Mouse (Mus musculus) liver, postnatal 0 days (tissue): ENCODE data around the gene Rarres2. TPM values are rescaled to one million over a fixed set of nuclear protein-coding genes. Genes with fewer than 3 reads are reported as not detected.
A peak's percentile ranks its signal among the peaks of the same experiment; 100 is the strongest.

Source experiments
- ATAC-seq: fragments of 200-750 bp; cut with Nextera tagmentation; 2 replicates; pipeline ENCODE4 v1.8.0; 2017; ENCODE audit warnings: mild to moderate bottlenecking, moderate library complexity
- DNase-seq: peaks from one replicate; pipeline ENCODE4 v3.0.0-alpha.2; 2016
- H3K27ac ChIP-seq: fragments of 300-500 bp; sonication (generic); 2 replicates; pipeline ENCODE4 v1.5.1; 2014; ENCODE audit warnings: antibody characterized with exemption, moderate library complexity, mild to moderate bottlenecking, low read depth
- H3K27me3 ChIP-seq: fragments of 300-500 bp; sonication (generic); 2 replicates; pipeline ENCODE4 v1.6.1; 2014; ENCODE audit warnings: low read length, control low read depth, mixed read lengths; ENCODE audit not compliant: insufficient read depth
- H3K36me3 ChIP-seq: fragments of 300-500 bp; sonication (generic); replicated peaks from 2 replicates; pipeline ENCODE4 v1.6.1; 2014; ENCODE audit warnings: mild to moderate bottlenecking, control low read depth, low read length, moderate library complexity, mixed read lengths; ENCODE audit not compliant: insufficient read depth
- H3K4me1 ChIP-seq: fragments of 300-500 bp; sonication (generic); 2 replicates; pipeline ENCODE4 v1.6.1; 2014; ENCODE audit warnings: antibody characterized with exemption, mild to moderate bottlenecking, control low read depth; ENCODE audit not compliant: insufficient read depth
- H3K4me2 ChIP-seq: fragments of 300-500 bp; sonication (generic); 2 replicates; pipeline ENCODE4 v1.6.1; 2014; ENCODE audit warnings: low read depth, mild to moderate bottlenecking, low read length, moderate library complexity, mixed read lengths
- H3K4me3 ChIP-seq: fragments of 300-500 bp; sonication (generic); 2 replicates; pipeline ENCODE4 v1.5.1; 2014; ENCODE audit warnings: low read depth, low read length
- H3K9ac ChIP-seq: fragments of 300-500 bp; sonication (generic); replicated peaks from 2 replicates; pipeline ENCODE4 v1.6.1; 2014; ENCODE audit warnings: mild to moderate bottlenecking, moderate library complexity
- H3K9me3 ChIP-seq: fragments of 300-500 bp; sonication (generic); 2 replicates; pipeline ENCODE4 v1.6.1; 2016; ENCODE audit warnings: mild to moderate bottlenecking, control low read depth, low read length, mixed read lengths
- CTCF ChIP-seq: sonication (generic); IDR thresholded peaks from 2 replicates; pipeline ENCODE4 v1.5.1; 2016; ENCODE audit warnings: antibody characterized with exemption, low read depth
- EP300 ChIP-seq: IDR thresholded peaks from 2 replicates; pipeline ENCODE4 v1.6.1; 2016; ENCODE audit warnings: antibody characterized with exemption, low read depth, mild to moderate bottlenecking
- WGBS: fragments of 180-500 bp; shearing (Covaris S2); extraction: QIAGEN DNeasy Blood & Tissue Kit; methylation state at CpG from one replicate; pipeline ENCODE4 v1.1.7; 2014; ENCODE audit not compliant: insufficient replicate concordance; 5-methylcytosine and 5-hydroxymethylcytosine counted together
- polyA plus RNA-seq: library from polyadenylated mRNA; unstranded; fragments of >200 nt; fragmentation: Nextera tagmentation; extraction: Ambion mirVana; gene quantifications from 2 replicates; pipeline ENCODE4 v1.2.1, GENCODE M21; 2015

Gene Rarres2
- polyA plus RNA-seq, 1 experiment from 2014 or later: 485 TPM

- TF ChIP-seq EP300: no peak
- TF ChIP-seq CTCF: no peak
- WGBS: 2% methylated on average over 28 of the region's 28 CpGs
- Histone ChIP-seq H3K4me1 (peaks cover 17% of the 10 kb centered on the region), H3K9me3 (no peaks in the 10 kb centered on the region), H3K36me3 (peaks cover 14% of the 10 kb centered on the region), H3K4me3 (peak overlapping the region; percentile 64), H3K27me3 (no peaks in the 10 kb centered on the region), H3K4me2 (peak overlapping the region; percentile 88), H3K9ac (peak overlapping the region; percentile 65), H3K27ac (peak overlapping the region; percentile 91)
- DNase-seq (no peak), ATAC-seq (no peak)
Measured at GRCm38 (mm10) chr6:48602080-48602741, 29.6 kb upstream of the Rarres2 start.

- WGBS: 5% methylated on average over 42 of the region's 42 CpGs
Measured at GRCm38 (mm10) chr6:48601271-48602079, 28.9 kb upstream of the Rarres2 start, which contains the start of gene Zfp775. Gene Zfp775 (plus strand): TSS chr6:48602063.

GRCm38 (mm10) chr6:48600594-48600993 lies 28.0 kb upstream of the Rarres2 start:
- H3K9ac ChIP-seq: no peak overlapping the region
- no peaks in the 10 kb centered on the region for H3K27me3 ChIP-seq
- peaks cover 26% of the 10 kb centered on the region for H3K36me3 ChIP-seq
- H3K4me3 ChIP-seq: no peak overlapping the region
- no peaks in the 10 kb centered on the region for H3K9me3 ChIP-seq
- peaks cover 17% of the 10 kb centered on the region for H3K4me1 ChIP-seq
- DNase-seq (no peak), ATAC-seq (no peak)
- H3K27ac ChIP-seq: peak overlapping the region; percentile 91
- 78% methylated on average over 1 of the region's 1 CpGs for WGBS
- no peak for TF ChIP-seq EP300
- no peak for TF ChIP-seq CTCF
- H3K4me2 ChIP-seq: no peak overlapping the region

More at GRCm38 (mm10) chr6:48601271-48602079, 28.9 kb upstream of the Rarres2 start, which contains the start of gene Zfp775:
- peak; percentile 95 for DNase-seq
- TF ChIP-seq EP300: peak; percentile 60; the same call in 1 of the 2 replicates
- no peak for TF ChIP-seq CTCF
- Histone ChIP-seq H3K4me2 (peak within 1 kb of the TSS; percentile 88), H3K27ac (peak within 1 kb of the TSS; percentile 91), H3K9ac (peak within 1 kb of the TSS; percentile 65), H3K4me3 (peak within 1 kb of the TSS; percentile 64), H3K4me1 (peaks cover 17% of the 10 kb centered on the region), H3K27me3 (no peaks in the 10 kb centered on the region), H3K9me3 (no peaks in the 10 kb centered on the region), H3K36me3 (peaks cover 22% of the 10 kb centered on the region)
- peak; percentile 98 for ATAC-seq

- Histone ChIP-seq H3K9ac (no peak overlapping the region), H3K4me2 (no peak overlapping the region), H3K27me3 (no peaks in the 10 kb centered on the region), H3K27ac (no peak overlapping the region), H3K36me3 (peaks cover 26% of the 10 kb centered on the region), H3K4me1 (peaks cover 14% of the 10 kb centered on the region), H3K9me3 (no peaks in the 10 kb centered on the region), H3K4me3 (no peak overlapping the region)
- ATAC-seq: no peak
- no peak for DNase-seq
- WGBS: 93% methylated on average over 27 of the region's 27 CpGs
- TF ChIP-seq EP300 (no peak), CTCF (no peak)
Measured at GRCm38 (mm10) chr6:48597233-48597625, 24.6 kb upstream of the Rarres2 start.

GRCm38 (mm10) chr6:48596545-48597232 lies 24.1 kb upstream of the Rarres2 start:
- Histone ChIP-seq H3K9ac (no peak overlapping the region), H3K27ac (no peak overlapping the region), H3K4me2 (no peak overlapping the region), H3K36me3 (peaks cover 26% of the 10 kb centered on the region), H3K9me3 (no peaks in the 10 kb centered on the region), H3K4me1 (peaks cover 12% of the 10 kb centered on the region), H3K4me3 (no peak overlapping the region), H3K27me3 (no peaks in the 10 kb centered on the region)
- DNase-seq: no peak
- TF ChIP-seq EP300 (no peak), CTCF (no peak)
- 92% methylated on average over 45 of the region's 45 CpGs for WGBS
- no peak for ATAC-seq

GRCm38 (mm10) chr6:48595278-48595677 lies 22.7 kb upstream of the Rarres2 start:
- Histone ChIP-seq H3K4me3 (peak overlapping the region; percentile 71), H3K27ac (peak overlapping the region; percentile 96), H3K9ac (peak overlapping the region; percentile 81), H3K9me3 (no peaks in the 10 kb centered on the region), H3K4me2 (peak overlapping the region; percentile 85), H3K36me3 (peaks cover 26% of the 10 kb centered on the region), H3K27me3 (no peaks in the 10 kb centered on the region), H3K4me1 (peaks cover 6% of the 10 kb centered on the region)
- TF ChIP-seq CTCF: no peak
- TF ChIP-seq EP300: no peak
- WGBS: 27% methylated on average over 1 of the region's 1 CpGs
- ATAC-seq (no peak), DNase-seq (no peak)
